Mouse (Mus musculus) midbrain, embryonic 16.5 days (tissue): ENCODE results near the gene Tnpo1. TPM values are rescaled to one million over a fixed set of nuclear protein-coding genes. Genes with fewer than 3 reads are reported as not detected.

Source experiments
- ATAC-seq: fragments of 200-750 bp; cut with Nextera tagmentation; 2 replicates; pipeline ENCODE4 v1.8.0; 2017; ENCODE audit warnings: moderate TSS enrichment
- H3K27ac ChIP-seq: fragments of 300-500 bp; sonication (generic); 2 replicates; pipeline ENCODE4 v1.5.1; 2014; ENCODE audit warnings: mild to moderate bottlenecking, low read length, mixed read lengths
- H3K27me3 ChIP-seq: fragments of 300-500 bp; sonication (generic); 2 replicates; pipeline ENCODE4 v1.6.1; 2014; ENCODE audit warnings: low read depth, low read length, mixed read lengths; ENCODE audit not compliant: control insufficient read depth, insufficient read depth
- H3K36me3 ChIP-seq: fragments of 300-500 bp; sonication (generic); 2 replicates; pipeline ENCODE4 v1.6.1; 2014; ENCODE audit warnings: mild to moderate bottlenecking, low read length, moderate library complexity, mixed read lengths; ENCODE audit not compliant: control insufficient read depth, insufficient read depth
- H3K4me1 ChIP-seq: fragments of 300-500 bp; sonication (generic); 2 replicates; pipeline ENCODE4 v1.6.1; 2014; ENCODE audit warnings: mild to moderate bottlenecking, low read length, mixed read lengths; ENCODE audit not compliant: control insufficient read depth, insufficient read depth
- H3K4me2 ChIP-seq: fragments of 300-500 bp; sonication (generic); 2 replicates; pipeline ENCODE4 v1.6.1; 2014; ENCODE audit warnings: mild to moderate bottlenecking, low read length, mixed read lengths
- H3K4me3 ChIP-seq: fragments of 300-500 bp; sonication (generic); 2 replicates; pipeline ENCODE4 v1.5.1; 2014; ENCODE audit warnings: low read depth, mild to moderate bottlenecking, low read length, moderate library complexity, mixed read lengths
- H3K9ac ChIP-seq: fragments of 300-500 bp; sonication (generic); 2 replicates; pipeline ENCODE4 v1.6.1; 2014; ENCODE audit warnings: low read depth, low read length, mixed read lengths
- H3K9me3 ChIP-seq: fragments of 300-500 bp; sonication (generic); replicated peaks from 2 replicates; pipeline ENCODE4 v1.6.1; 2014; ENCODE audit warnings: mild to moderate bottlenecking, low read length, mixed read lengths; ENCODE audit not compliant: control insufficient read depth, poor library complexity, severe bottlenecking
- WGBS: fragments of 180-500 bp; shearing (Covaris S2); extraction: QIAGEN DNeasy Blood & Tissue Kit; methylation state at CpG from one replicate; pipeline ENCODE4 v1.1.7; 2014; 5-methylcytosine and 5-hydroxymethylcytosine counted together
- polyA plus RNA-seq: library from polyadenylated mRNA; unstranded; fragments of >200 nt; fragmentation: Nextera tagmentation; extraction: Ambion mirVana; gene quantifications from 2 replicates; pipeline ENCODE4 v1.2.1, GENCODE M21; 2015

Tnpo1 gene
- polyA plus RNA-seq, 1 experiment from 2014 or later, result 40.8 TPM

DNA sequence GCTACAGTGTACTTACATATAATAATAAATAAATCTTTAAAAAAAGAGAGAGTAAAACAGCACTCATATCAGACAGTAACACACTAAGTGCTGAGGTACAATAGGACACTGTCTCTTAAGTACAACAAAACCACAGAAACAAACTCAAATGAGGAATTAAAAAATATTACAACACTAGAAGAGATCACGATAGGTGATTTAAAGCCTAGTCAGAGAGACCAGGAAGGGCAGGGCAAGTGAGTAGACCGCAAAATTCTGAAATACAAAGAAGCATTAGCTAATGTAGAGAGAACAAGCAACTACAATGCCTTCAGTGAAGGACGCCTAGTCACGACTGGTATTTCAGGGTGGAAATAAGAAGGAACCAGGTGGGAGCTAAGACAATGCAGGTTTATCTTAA, 122.5 kb downstream of the Tnpo1 start:
- Histone ChIP-seq H3K4me3 (no peak overlapping the region), H3K4me2 (no peak overlapping the region), H3K9me3 (peaks cover 2% of the 10 kb centered on the region; the same call in 1 of the 2 replicates), H3K27ac (no peak overlapping the region), H3K4me1 (no peaks in the 10 kb centered on the region), H3K36me3 (peaks cover 12% of the 10 kb centered on the region), H3K27me3 (no peaks in the 10 kb centered on the region), H3K9ac (no peak overlapping the region)
- WGBS, result 90% methylated on average over 4 of the region's 4 CpGs
- ATAC-seq, result no peak

DNA sequence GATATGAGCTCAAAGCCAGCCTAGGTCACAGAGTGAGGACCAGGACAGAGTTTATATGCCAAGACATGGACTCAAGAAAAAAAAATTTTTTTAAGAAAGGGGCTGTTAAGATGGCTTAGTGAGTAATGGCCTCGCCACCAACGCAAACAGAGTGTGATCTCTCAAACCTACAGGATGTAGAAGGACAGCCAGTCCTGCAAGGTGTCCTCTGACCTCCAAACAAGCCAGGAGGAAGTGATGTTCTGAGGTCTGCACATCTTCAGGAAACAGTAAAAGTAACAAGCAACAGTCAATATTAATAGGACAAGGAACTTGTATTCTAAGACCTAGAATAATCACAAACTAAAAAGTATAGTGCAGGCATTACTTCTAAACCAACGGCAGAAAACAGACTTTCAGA, 123.2 kb downstream of the Tnpo1 start:
- ATAC-seq, result no peak
- H3K27me3 ChIP-seq, result no peaks in the 10 kb centered on the region
- peaks cover 12% of the 10 kb centered on the region for H3K36me3 ChIP-seq
- WGBS, result 91% methylated on average over 3 of the region's 3 CpGs
- no peak overlapping the region for H3K9ac ChIP-seq
- peaks cover 2% of the 10 kb centered on the region; the same call in 1 of the 2 replicates for H3K9me3 ChIP-seq
- H3K27ac ChIP-seq, result no peak overlapping the region
- H3K4me2 ChIP-seq, result no peak overlapping the region
- no peaks in the 10 kb centered on the region for H3K4me1 ChIP-seq
- no peak overlapping the region for H3K4me3 ChIP-seq

DNA sequence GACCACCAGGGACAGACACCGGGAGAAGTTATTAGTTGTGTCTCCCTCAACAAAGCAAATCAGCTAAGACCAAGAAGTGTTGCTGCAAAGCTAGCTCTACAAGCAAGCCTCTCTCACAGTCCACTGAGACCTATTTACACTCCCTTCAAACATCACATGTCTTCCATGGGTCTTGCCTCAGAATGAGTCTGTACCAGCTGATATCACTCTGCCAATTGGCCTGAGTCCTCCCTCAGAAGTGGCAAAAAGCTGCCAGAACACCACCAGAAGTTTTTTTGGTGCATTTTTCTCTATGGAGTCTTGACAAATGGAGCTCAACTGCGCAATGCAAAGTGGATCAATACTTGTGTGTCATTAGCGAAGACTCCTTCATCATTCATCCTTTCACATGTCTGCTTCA, 130.7 kb downstream of the Tnpo1 start:
- Histone ChIP-seq H3K9me3 (peaks cover 2% of the 10 kb centered on the region; the same call in 1 of the 2 replicates), H3K9ac (no peak overlapping the region), H3K4me1 (no peaks in the 10 kb centered on the region), H3K4me3 (no peak overlapping the region), H3K4me2 (no peak overlapping the region), H3K27ac (no peak overlapping the region), H3K27me3 (no peaks in the 10 kb centered on the region), H3K36me3 (peaks cover 20% of the 10 kb centered on the region)
- 90% methylated on average over 3 of the region's 3 CpGs for WGBS
- ATAC-seq, result no peak

DNA sequence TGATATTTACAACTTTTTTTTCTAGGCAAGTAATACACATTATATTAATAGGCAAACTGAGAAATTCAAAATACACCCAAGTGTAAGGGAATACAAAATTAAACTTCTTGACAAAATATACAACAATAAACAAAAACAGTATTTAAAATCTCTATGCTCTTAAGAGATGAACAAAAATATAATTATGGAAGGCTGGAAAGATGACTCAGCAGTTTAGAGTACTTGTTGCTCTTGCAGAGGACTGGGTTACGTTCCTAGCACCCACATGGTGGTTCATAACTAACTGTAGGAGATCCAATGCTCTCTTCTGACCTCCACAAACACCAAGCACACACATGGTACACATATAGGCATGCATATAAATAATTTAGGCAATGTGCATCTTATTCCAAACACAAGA, 133.3 kb downstream of the Tnpo1 start:
- H3K27me3 ChIP-seq, result no peaks in the 10 kb centered on the region
- no peak overlapping the region for H3K9ac ChIP-seq
- no peak overlapping the region for H3K4me2 ChIP-seq
- H3K27ac ChIP-seq, result no peak overlapping the region
- no peaks in the 10 kb centered on the region for H3K4me1 ChIP-seq
- no peaks in the 10 kb centered on the region for H3K9me3 ChIP-seq
- no peak overlapping the region for H3K4me3 ChIP-seq
- H3K36me3 ChIP-seq, result 0 out of 2 replicates have a peak, but pooled peaks cover 16% of the 10 kb centered on the region
- WGBS, result 94% methylated on average over 1 of the region's 1 CpGs
- no peak for ATAC-seq

GRCm38 (mm10) chr13:98791693-98792092, 134.5 kb downstream of the Tnpo1 start:
- no peak for ATAC-seq
- H3K4me3 ChIP-seq, result no peak overlapping the region
- H3K9me3 ChIP-seq, result no peaks in the 10 kb centered on the region
- H3K27me3 ChIP-seq, result no peaks in the 10 kb centered on the region
- no peak overlapping the region for H3K9ac ChIP-seq
- H3K4me2 ChIP-seq, result no peak overlapping the region
- H3K27ac ChIP-seq, result no peak overlapping the region
- 0 out of 2 replicates have a peak, but pooled peaks cover 12% of the 10 kb centered on the region for H3K36me3 ChIP-seq
- no peaks in the 10 kb centered on the region for H3K4me1 ChIP-seq
- 92% methylated on average over 1 of the region's 1 CpGs for WGBS

Other genes starting within 250 kb of the Tnpo1 start
- gene Tmem171, start 231.6 kb downstream of the Tnpo1 start, polyA plus RNA-seq, result not detected in 2 replicates
- 23.0 and 27.4 TPM in 2 replicates for gene Fcho2, start 110.9 kb downstream of the Tnpo1 start, polyA plus RNA-seq
- not detected in 2 replicates for gene 1700024P04Rik, start 58.2 kb upstream of the Tnpo1 start, polyA plus RNA-seq